Mouse (Mus musculus): Measurements from ENCODE around the gene Sp6. TPM values are rescaled to one million over a fixed set of nuclear protein-coding genes. Genes with fewer than 3 reads are reported as not detected.

Sp6 gene
- polyA plus RNA-seq, 1 experiment, result 1.4 TPM

GRCm38 (mm10) chr11:97050216-97050943 lies 37.2 kb downstream of the Sp6 start, which contains the start of gene Osbpl7:
Gene Osbpl7 (plus strand): TSS chr11:97050628.
- Histone ChIP-seq H3K4me3 (replicated peaks; ENCODE audit: insufficient read depth, low read depth, low read length) (peak within 1 kb of the TSS; percentile 69), H3K27me3 (ENCODE audit: control insufficient read depth, insufficient read depth, low read length) (no peaks in the 10 kb centered on the region), H3K4me1 (ENCODE audit: control insufficient read depth, insufficient read depth, low read length) (peaks cover 14% of the 10 kb centered on the region), H3K27ac (ENCODE audit: insufficient read depth, low read length) (peak within 1 kb of the TSS; percentile 40)
- under 1% methylated on average over 18 of the region's 18 CpGs for WGBS
- peak; percentile 75 to 77 for DNase-seq
- peak; percentile 42; the same call in 1 of the 2 replicates for TF ChIP-seq CTCF (IDR thresholded peaks at IDR 0.05; ENCODE audit: borderline replicate concordance, insufficient read depth, low read depth, low read length)
- TF ChIP-seq POLR2A (IDR thresholded peaks at IDR 0.05; ENCODE audit: borderline replicate concordance, insufficient read depth, low read length), result peak; percentile 72; the same call in 1 of the 2 replicates

GRCm38 (mm10) chr11:97050944-97051586 lies 37.9 kb downstream of the Sp6 start:
- Histone ChIP-seq H3K27ac (ENCODE audit: insufficient read depth, low read length) (peak overlapping the region; percentile 40), H3K4me3 (replicated peaks; ENCODE audit: insufficient read depth, low read depth, low read length) (peak overlapping the region; percentile 69), H3K4me1 (ENCODE audit: control insufficient read depth, insufficient read depth, low read length) (peaks cover 14% of the 10 kb centered on the region), H3K27me3 (ENCODE audit: control insufficient read depth, insufficient read depth, low read length) (no peaks in the 10 kb centered on the region)
- under 1% methylated on average over 13 of the region's 13 CpGs for WGBS
- TF ChIP-seq POLR2A (IDR thresholded peaks at IDR 0.05; ENCODE audit: borderline replicate concordance, insufficient read depth, low read length), result no peak
- TF ChIP-seq CTCF (IDR thresholded peaks at IDR 0.05; ENCODE audit: borderline replicate concordance, insufficient read depth, low read depth, low read length), result no peak
- DNase-seq, result peak in 1 of 2 experiments; percentile 37

GRCm38 (mm10) chr11:97052219-97052646 lies 39.0 kb downstream of the Sp6 start:
- H3K4me3 ChIP-seq (replicated peaks; ENCODE audit: insufficient read depth, low read depth, low read length), result peak overlapping the region; percentile 6
- H3K4me1 ChIP-seq (ENCODE audit: control insufficient read depth, insufficient read depth, low read length), result peaks cover 14% of the 10 kb centered on the region
- H3K27me3 ChIP-seq (ENCODE audit: control insufficient read depth, insufficient read depth, low read length), result no peaks in the 10 kb centered on the region
- WGBS, result 17% methylated on average over 11 of the region's 11 CpGs
- TF ChIP-seq POLR2A (IDR thresholded peaks at IDR 0.05; ENCODE audit: borderline replicate concordance, insufficient read depth, low read length) (no peak), CTCF (IDR thresholded peaks at IDR 0.05; ENCODE audit: borderline replicate concordance, insufficient read depth, low read depth, low read length) (no peak)
- no peak for DNase-seq
- no peak overlapping the region for H3K27ac ChIP-seq (ENCODE audit: insufficient read depth, low read length)

- Histone ChIP-seq H3K4me3 (replicated peaks; ENCODE audit: insufficient read depth, low read depth, low read length) (no peak overlapping the region), H3K4me1 (ENCODE audit: control insufficient read depth, insufficient read depth, low read length) (no peaks in the 10 kb centered on the region), H3K27me3 (ENCODE audit: control insufficient read depth, insufficient read depth, low read length) (no peaks in the 10 kb centered on the region), H3K27ac (ENCODE audit: insufficient read depth, low read length) (no peak overlapping the region)
- no peak for DNase-seq
- no peak for TF ChIP-seq CTCF (IDR thresholded peaks at IDR 0.05; ENCODE audit: borderline replicate concordance, insufficient read depth, low read depth, low read length)
- TF ChIP-seq POLR2A (IDR thresholded peaks at IDR 0.05; ENCODE audit: borderline replicate concordance, insufficient read depth, low read length), result no peak
- 52% methylated on average over 9 of the region's 9 CpGs for WGBS
Observed at GRCm38 (mm10) chr11:97063274-97063920, 50.2 kb downstream of the Sp6 start.

GRCm38 (mm10) chr11:97063921-97064295 lies 50.7 kb downstream of the Sp6 start:
- Histone ChIP-seq H3K27me3 (ENCODE audit: control insufficient read depth, insufficient read depth, low read length) (no peaks in the 10 kb centered on the region), H3K27ac (ENCODE audit: insufficient read depth, low read length) (no peak overlapping the region), H3K4me1 (ENCODE audit: control insufficient read depth, insufficient read depth, low read length) (no peaks in the 10 kb centered on the region), H3K4me3 (replicated peaks; ENCODE audit: insufficient read depth, low read depth, low read length) (no peak overlapping the region)
- WGBS, result 90% methylated on average over 3 of the region's 3 CpGs
- TF ChIP-seq POLR2A (IDR thresholded peaks at IDR 0.05; ENCODE audit: borderline replicate concordance, insufficient read depth, low read length), result no peak
- TF ChIP-seq CTCF (IDR thresholded peaks at IDR 0.05; ENCODE audit: borderline replicate concordance, insufficient read depth, low read depth, low read length), result no peak
- no peak for DNase-seq

GRCm38 (mm10) chr11:97065538-97066295 lies 52.5 kb downstream of the Sp6 start:
- no peak for TF ChIP-seq POLR2A (IDR thresholded peaks at IDR 0.05; ENCODE audit: borderline replicate concordance, insufficient read depth, low read length)
- TF ChIP-seq CTCF (IDR thresholded peaks at IDR 0.05; ENCODE audit: borderline replicate concordance, insufficient read depth, low read depth, low read length), result no peak
- 92% methylated on average over 12 of the region's 12 CpGs for WGBS
- Histone ChIP-seq H3K4me3 (replicated peaks; ENCODE audit: insufficient read depth, low read depth, low read length) (no peak overlapping the region), H3K27ac (ENCODE audit: insufficient read depth, low read length) (no peak overlapping the region), H3K4me1 (ENCODE audit: control insufficient read depth, insufficient read depth, low read length) (peaks cover 4% of the 10 kb centered on the region; the same call in 1 of the 2 replicates), H3K27me3 (ENCODE audit: control insufficient read depth, insufficient read depth, low read length) (no peaks in the 10 kb centered on the region)
- DNase-seq, result no peak

Data from cerebellum, adult 2 months (tissue).